Mouse (Mus musculus): ENCODE measurements around the gene Rnd1.

Gene Rnd1

GRCm38 (mm10) chr15:98614551-98614950 is 62.7 kb downstream of the Rnd1 start:
- DNase-seq (ENCODE audit: low spot score): no peak
